Mouse (Mus musculus) kidney, embryonic 14.5 days (tissue): Measurements from ENCODE around the gene Itsn2. TPM values are rescaled to one million over a fixed set of nuclear protein-coding genes. Genes with fewer than 3 reads are reported as not detected.
"Not testable (repeated sequence)": the region's sequence is repeated elsewhere in the genome, so short reads cannot be mapped to it uniquely, and the experiment has no call there.

ENCODE experiments used
- ATAC-seq: fragments of 200-750 bp; cut with Nextera tagmentation; 2 replicates; pipeline ENCODE4 v1.8.0; 2017; ENCODE audit warnings: moderate number of reproducible peaks, mild to moderate bottlenecking, moderate TSS enrichment, moderate library complexity; ENCODE audit not compliant: low FRiP score, low TSS enrichment
- H3K27ac ChIP-seq: fragments of 300-500 bp; sonication (generic); 2 replicates; pipeline ENCODE4 v1.5.1; 2014; ENCODE audit warnings: low read depth, mild to moderate bottlenecking, low read length, moderate library complexity, mixed read lengths
- H3K27me3 ChIP-seq: fragments of 300-500 bp; sonication (generic); 2 replicates; pipeline ENCODE4 v1.6.1; 2014; ENCODE audit warnings: mild to moderate bottlenecking, low read length; ENCODE audit not compliant: control insufficient read depth, insufficient read depth
- H3K36me3 ChIP-seq: fragments of 300-500 bp; sonication (generic); 2 replicates; pipeline ENCODE4 v1.6.1; 2014; ENCODE audit warnings: low read length, mixed read lengths; ENCODE audit not compliant: control insufficient read depth, insufficient read depth
- H3K4me1 ChIP-seq: fragments of 300-500 bp; sonication (generic); 2 replicates; pipeline ENCODE4 v1.6.1; 2014; ENCODE audit warnings: low read length, mixed read lengths; ENCODE audit not compliant: control insufficient read depth, insufficient read depth
- H3K4me2 ChIP-seq: fragments of 300-500 bp; sonication (generic); replicated peaks from 2 replicates; pipeline ENCODE4 v1.6.1; 2014; ENCODE audit warnings: low read depth, mild to moderate bottlenecking, low read length
- H3K4me3 ChIP-seq: fragments of 300-500 bp; sonication (generic); 2 replicates; pipeline ENCODE4 v1.5.1; 2014; ENCODE audit warnings: mild to moderate bottlenecking, low read length
- H3K9ac ChIP-seq: fragments of 300-500 bp; sonication (generic); 2 replicates; pipeline ENCODE4 v1.6.1; 2014; ENCODE audit warnings: low read depth, mild to moderate bottlenecking, low read length, moderate library complexity
- H3K9me3 ChIP-seq: fragments of 300-500 bp; sonication (generic); 2 replicates; pipeline ENCODE4 v1.6.1; 2016; ENCODE audit warnings: low read length; ENCODE audit not compliant: control insufficient read depth
- WGBS: fragments of 180-500 bp; shearing (Covaris S2); extraction: QIAGEN DNeasy Blood & Tissue Kit; methylation state at CpG from one replicate; pipeline ENCODE4 v1.1.7; 2014; 5-methylcytosine and 5-hydroxymethylcytosine counted together
- polyA plus RNA-seq: library from polyadenylated mRNA; unstranded; fragments of >200 nt; fragmentation: Nextera tagmentation; extraction: Ambion mirVana; gene quantifications from 2 replicates; pipeline ENCODE4 v1.2.1, GENCODE M21; 2014

Gene Itsn2
- polyA plus RNA-seq, 1 experiment from 2014 or later: 46.8 TPM

- no peak within 1 kb of the TSS for H3K4me3 ChIP-seq
- H3K27ac ChIP-seq: no peak within 1 kb of the TSS
- ATAC-seq: no peak
- no peak within 1 kb of the TSS for H3K4me2 ChIP-seq
- H3K9me3 ChIP-seq: no peaks in the 10 kb centered on the region
- no peaks in the 10 kb centered on the region for H3K27me3 ChIP-seq
- no peaks in the 10 kb centered on the region for H3K36me3 ChIP-seq
- 89% methylated on average over 18 of the region's 18 CpGs for WGBS
- no peaks in the 10 kb centered on the region for H3K4me1 ChIP-seq
- no peak within 1 kb of the TSS for H3K9ac ChIP-seq
These were observed 145.7 kb downstream of the Itsn2 start, which contains the start of gene Fam228a for GRCm38 (mm10) chr12:4738031-4738576. Gene Fam228a (minus strand): TSS chr12:4738430.

- no peaks in the 10 kb centered on the region for H3K36me3 ChIP-seq
- H3K9ac ChIP-seq: no peak overlapping the region
- no peak overlapping the region for H3K27ac ChIP-seq
- H3K27me3 ChIP-seq: no peaks in the 10 kb centered on the region
- no peaks in the 10 kb centered on the region for H3K4me1 ChIP-seq
- no peak for ATAC-seq
- WGBS: 81% methylated on average over 7 of the region's 7 CpGs
- H3K4me2 ChIP-seq: no peak overlapping the region
- no peaks in the 10 kb centered on the region for H3K9me3 ChIP-seq
- no peak overlapping the region for H3K4me3 ChIP-seq
These were observed 148.4 kb downstream of the Itsn2 start for GRCm38 (mm10) chr12:4740823-4741222.

GRCm38 (mm10) chr12:4742183-4742582 lies 149.7 kb downstream of the Itsn2 start:
- WGBS: 92% methylated on average over 3 of the region's 3 CpGs
- no peaks in the 10 kb centered on the region for H3K4me1 ChIP-seq
- no peak overlapping the region for H3K4me2 ChIP-seq
- H3K27me3 ChIP-seq: no peaks in the 10 kb centered on the region
- H3K36me3 ChIP-seq: no peaks in the 10 kb centered on the region
- H3K9me3 ChIP-seq: no peaks in the 10 kb centered on the region
- no peak overlapping the region for H3K27ac ChIP-seq
- ATAC-seq: no peak
- H3K4me3 ChIP-seq: no peak overlapping the region
- H3K9ac ChIP-seq: no peak overlapping the region

GRCm38 (mm10) chr12:4744486-4744885 lies 152.0 kb downstream of the Itsn2 start:
- no peak overlapping the region for H3K4me3 ChIP-seq
- H3K4me1 ChIP-seq: no peaks in the 10 kb centered on the region
- H3K9ac ChIP-seq: no peak overlapping the region
- H3K27ac ChIP-seq: no peak overlapping the region
- no peaks in the 10 kb centered on the region for H3K36me3 ChIP-seq
- WGBS: 91% methylated on average over 10 of the region's 10 CpGs
- no peak overlapping the region for H3K4me2 ChIP-seq
- no peaks in the 10 kb centered on the region for H3K27me3 ChIP-seq
- no peak for ATAC-seq
- H3K9me3 ChIP-seq: no peaks in the 10 kb centered on the region

GRCm38 (mm10) chr12:4754451-4754850 lies 162.0 kb downstream of the Itsn2 start:
- H3K4me2 ChIP-seq, H3K27me3 ChIP-seq, H3K9ac ChIP-seq, H3K36me3 ChIP-seq, H3K9me3 ChIP-seq, H3K27ac ChIP-seq, H3K4me1 ChIP-seq, ATAC-seq, H3K4me3 ChIP-seq: not testable (repeated sequence)
- 85% methylated on average over 4 of the region's 4 CpGs for WGBS

- Histone ChIP-seq H3K27me3 (no peaks in the 10 kb centered on the region), H3K36me3 (no peaks in the 10 kb centered on the region), H3K4me1 (no peaks in the 10 kb centered on the region), H3K9ac (no peak overlapping the region), H3K4me2 (no peak overlapping the region), H3K27ac (no peak overlapping the region), H3K4me3 (no peak overlapping the region), H3K9me3 (no peaks in the 10 kb centered on the region)
- 60% methylated on average over 1 of the region's 1 CpGs for WGBS
- ATAC-seq: no peak
These were observed 164.6 kb downstream of the Itsn2 start for GRCm38 (mm10) chr12:4757060-4757459.

Other genes starting within 250 kb of the Itsn2 start
- 8.9 and 10.6 TPM in 2 replicates for gene Ncoa1, start 115.5 kb upstream of the Itsn2 start, polyA plus RNA-seq
- gene Gm3625, start 289 bp downstream of the Itsn2 start, polyA plus RNA-seq: not detected in 2 replicates
- 0.50 and 0.73 TPM in 2 replicates for gene Fam228a, start 145.8 kb downstream of the Itsn2 start, polyA plus RNA-seq
- 2.3 and 3.4 TPM in 2 replicates for gene Pfn4, start 176.4 kb downstream of the Itsn2 start, polyA plus RNA-seq
- 1.7 and 5.0 TPM in 2 replicates for gene Fam228b, start 176.6 kb downstream of the Itsn2 start, polyA plus RNA-seq
- 306 and 426 TPM in 2 replicates for gene Sf3b6, start 224.9 kb downstream of the Itsn2 start, polyA plus RNA-seq
- 6.5 and 7.8 TPM in 2 replicates for gene Fkbp1b, start 249.0 kb downstream of the Itsn2 start, polyA plus RNA-seq